Mouse (Mus musculus) neural tube, embryonic 12.5 days (tissue): ENCODE data around the gene Ints12. TPM values are rescaled to one million over a fixed set of nuclear protein-coding genes. Genes with fewer than 3 reads are reported as not detected.

Experiments used
- ATAC-seq: fragments of 200-750 bp; cut with Nextera tagmentation; 2 replicates; pipeline ENCODE4 v1.8.0; 2017; ENCODE audit warnings: low read depth, mild to moderate bottlenecking, moderate TSS enrichment, moderate library complexity; ENCODE audit not compliant: low FRiP score
- H3K27ac ChIP-seq: fragments of 300-500 bp; sonication (generic); 2 replicates; pipeline ENCODE4 v1.5.1; 2016
- H3K27me3 ChIP-seq: fragments of 300-500 bp; sonication (generic); replicated peaks from 2 replicates; pipeline ENCODE4 v1.6.1; 2016; ENCODE audit warnings: mild to moderate bottlenecking
- H3K36me3 ChIP-seq: fragments of 300-500 bp; sonication (generic); 2 replicates; pipeline ENCODE4 v1.6.1; 2016; ENCODE audit warnings: mild to moderate bottlenecking
- H3K4me1 ChIP-seq: fragments of 300-500 bp; sonication (generic); 2 replicates; pipeline ENCODE4 v1.6.1; 2016
- H3K4me2 ChIP-seq: fragments of 300-500 bp; sonication (generic); replicated peaks from 2 replicates; pipeline ENCODE4 v1.6.1; 2016; ENCODE audit warnings: mild to moderate bottlenecking
- H3K4me3 ChIP-seq: fragments of 300-500 bp; sonication (generic); 2 replicates; pipeline ENCODE4 v1.5.1; 2016
- H3K9ac ChIP-seq: fragments of 300-500 bp; sonication (generic); 2 replicates; pipeline ENCODE4 v1.6.1; 2016; ENCODE audit warnings: mild to moderate bottlenecking
- H3K9me3 ChIP-seq: fragments of 300-500 bp; sonication (generic); 2 replicates; pipeline ENCODE4 v1.6.1; 2016; ENCODE audit warnings: mild to moderate bottlenecking
- WGBS: fragments of 180-500 bp; shearing (Covaris S2); methylation state at CpG from one replicate; pipeline ENCODE4 v1.1.7; 2016; 5-methylcytosine and 5-hydroxymethylcytosine counted together
- polyA plus RNA-seq: library from polyadenylated mRNA; unstranded; fragments of >200 nt; fragmentation: Nextera tagmentation; extraction: Ambion mirVana; gene quantifications from 2 replicates; pipeline ENCODE4 v1.2.1, GENCODE M21; 2016

The Ints12 gene
- polyA plus RNA-seq, 1 experiment from 2014 or later, result 23.5 TPM

GRCm38 (mm10) chr3:133098909-133099308 is 7.3 kb downstream of the Ints12 start:
- Histone ChIP-seq H3K36me3 (peaks cover 34% of the 10 kb centered on the region), H3K4me3 (no peak overlapping the region)
- no peak for ATAC-seq

GRCm38 (mm10) chr3:133103768-133104167 is 12.1 kb downstream of the Ints12 start:
- no peaks in the 10 kb centered on the region for H3K9me3 ChIP-seq
- H3K9ac ChIP-seq, result no peak overlapping the region
- H3K4me1 ChIP-seq, result no peaks in the 10 kb centered on the region
- H3K27ac ChIP-seq, result no peak overlapping the region
- no peaks in the 10 kb centered on the region for H3K27me3 ChIP-seq
- WGBS, result 92% methylated on average over 3 of the region's 3 CpGs
- no peak for ATAC-seq
- no peak overlapping the region for H3K4me2 ChIP-seq
- peaks cover 55% of the 10 kb centered on the region for H3K36me3 ChIP-seq
- H3K4me3 ChIP-seq, result no peak overlapping the region

More at GRCm38 (mm10) chr3:133098909-133099308, 7.3 kb downstream of the Ints12 start:
- H3K4me1 ChIP-seq, result 0 out of 2 replicates have a peak, but pooled peaks cover 5% of the 10 kb centered on the region
- 93% methylated on average over 2 of the region's 2 CpGs for WGBS
- H3K27me3 ChIP-seq, result no peaks in the 10 kb centered on the region
- no peak overlapping the region for H3K27ac ChIP-seq
- no peak overlapping the region for H3K4me2 ChIP-seq
- no peak overlapping the region for H3K9ac ChIP-seq
- no peaks in the 10 kb centered on the region for H3K9me3 ChIP-seq

GRCm38 (mm10) chr3:133104436-133104835 is 12.8 kb downstream of the Ints12 start:
- Histone ChIP-seq H3K4me3 (no peak overlapping the region), H3K9me3 (no peaks in the 10 kb centered on the region), H3K4me1 (no peaks in the 10 kb centered on the region), H3K27me3 (no peaks in the 10 kb centered on the region), H3K36me3 (peaks cover 55% of the 10 kb centered on the region), H3K4me2 (no peak overlapping the region), H3K9ac (no peak overlapping the region), H3K27ac (no peak overlapping the region)
- ATAC-seq, result no peak
- 92% methylated on average over 3 of the region's 3 CpGs for WGBS

- H3K9me3 ChIP-seq, result no peaks in the 10 kb centered on the region
- H3K4me2 ChIP-seq, result no peak overlapping the region
- H3K4me3 ChIP-seq, result no peak overlapping the region
- H3K9ac ChIP-seq, result no peak overlapping the region
- no peak overlapping the region for H3K27ac ChIP-seq
- 95% methylated on average over 4 of the region's 4 CpGs for WGBS
- no peaks in the 10 kb centered on the region for H3K27me3 ChIP-seq
- ATAC-seq, result no peak
- H3K4me1 ChIP-seq, result no peaks in the 10 kb centered on the region
- H3K36me3 ChIP-seq, result peaks cover 45% of the 10 kb centered on the region
These were observed 17.1 kb downstream of the Ints12 start for GRCm38 (mm10) chr3:133108731-133109130.

- no peak for ATAC-seq
These were observed 18.2 kb downstream of the Ints12 start for GRCm38 (mm10) chr3:133109844-133110243.

GRCm38 (mm10) chr3:133111741-133112140 is 20.1 kb downstream of the Ints12 start:
- 40% methylated on average over 2 of the region's 2 CpGs for WGBS
- ATAC-seq, result no peak

More at GRCm38 (mm10) chr3:133109844-133110243, 18.2 kb downstream of the Ints12 start:
- no peaks in the 10 kb centered on the region for H3K4me1 ChIP-seq
- no peak overlapping the region for H3K9ac ChIP-seq
- no peak overlapping the region for H3K4me2 ChIP-seq
- 92% methylated on average over 4 of the region's 4 CpGs for WGBS
- no peak overlapping the region for H3K27ac ChIP-seq
- H3K36me3 ChIP-seq, result peaks cover 37% of the 10 kb centered on the region
- H3K27me3 ChIP-seq, result no peaks in the 10 kb centered on the region
- H3K9me3 ChIP-seq, result no peaks in the 10 kb centered on the region
- H3K4me3 ChIP-seq, result no peak overlapping the region

GRCm38 (mm10) chr3:133113281-133113680 is 21.6 kb downstream of the Ints12 start:
- Histone ChIP-seq H3K27me3 (no peaks in the 10 kb centered on the region), H3K4me1 (no peaks in the 10 kb centered on the region), H3K4me3 (no peak overlapping the region), H3K4me2 (no peak overlapping the region), H3K27ac (no peak overlapping the region), H3K36me3 (peaks cover 16% of the 10 kb centered on the region), H3K9ac (no peak overlapping the region), H3K9me3 (no peaks in the 10 kb centered on the region)
- 52% methylated on average over 1 of the region's 1 CpGs for WGBS
- ATAC-seq, result no peak

More at GRCm38 (mm10) chr3:133111741-133112140, 20.1 kb downstream of the Ints12 start:
- Histone ChIP-seq H3K27ac (no peak overlapping the region), H3K4me3 (no peak overlapping the region), H3K9me3 (no peaks in the 10 kb centered on the region), H3K27me3 (no peaks in the 10 kb centered on the region), H3K36me3 (peaks cover 27% of the 10 kb centered on the region), H3K9ac (no peak overlapping the region), H3K4me2 (no peak overlapping the region), H3K4me1 (no peaks in the 10 kb centered on the region)

- H3K9me3 ChIP-seq, result no peaks in the 10 kb centered on the region
- H3K4me2 ChIP-seq, result no peak overlapping the region
- no peak overlapping the region for H3K4me3 ChIP-seq
- H3K9ac ChIP-seq, result no peak overlapping the region
- no peak for ATAC-seq
- 94% methylated on average over 5 of the region's 5 CpGs for WGBS
- no peaks in the 10 kb centered on the region for H3K36me3 ChIP-seq
- H3K27me3 ChIP-seq, result no peaks in the 10 kb centered on the region
- H3K27ac ChIP-seq, result no peak overlapping the region
- no peaks in the 10 kb centered on the region for H3K4me1 ChIP-seq
These were observed 39.7 kb downstream of the Ints12 start for GRCm38 (mm10) chr3:133131372-133131771.

- H3K4me2 ChIP-seq, result no peak overlapping the region
- 75% methylated on average over 8 of the region's 8 CpGs for WGBS
- H3K4me1 ChIP-seq, result no peaks in the 10 kb centered on the region
- H3K9me3 ChIP-seq, result no peaks in the 10 kb centered on the region
- no peak overlapping the region for H3K9ac ChIP-seq
- H3K4me3 ChIP-seq, result no peak overlapping the region
- no peak for ATAC-seq
- no peaks in the 10 kb centered on the region for H3K27me3 ChIP-seq
- no peaks in the 10 kb centered on the region for H3K36me3 ChIP-seq
- H3K27ac ChIP-seq, result no peak overlapping the region
These were observed 41.0 kb downstream of the Ints12 start for GRCm38 (mm10) chr3:133132611-133133010.

GRCm38 (mm10) chr3:133141877-133142276 is 50.2 kb downstream of the Ints12 start:
- Histone ChIP-seq H3K4me3 (no peak overlapping the region), H3K4me2 (no peak overlapping the region), H3K9me3 (no peaks in the 10 kb centered on the region), H3K9ac (no peak overlapping the region), H3K27me3 (no peaks in the 10 kb centered on the region), H3K36me3 (no peaks in the 10 kb centered on the region), H3K27ac (no peak overlapping the region), H3K4me1 (no peaks in the 10 kb centered on the region)
- 90% methylated on average over 6 of the region's 6 CpGs for WGBS
- no peak for ATAC-seq

GRCm38 (mm10) chr3:133144511-133145147 is 53.0 kb downstream of the Ints12 start:
- H3K9me3 ChIP-seq, result no peaks in the 10 kb centered on the region
- no peak overlapping the region for H3K9ac ChIP-seq
- no peaks in the 10 kb centered on the region for H3K27me3 ChIP-seq
- no peak overlapping the region for H3K4me2 ChIP-seq
- 0 out of 2 replicates have a peak, but pooled peaks have one; percentile 29 for ATAC-seq
- no peaks in the 10 kb centered on the region for H3K4me1 ChIP-seq
- H3K4me3 ChIP-seq, result no peak overlapping the region
- no peaks in the 10 kb centered on the region for H3K36me3 ChIP-seq
- WGBS, result 79% methylated on average over 6 of the region's 6 CpGs
- H3K27ac ChIP-seq, result no peak overlapping the region

GRCm38 (mm10) chr3:133151629-133152028 is 60.0 kb downstream of the Ints12 start:
- no peaks in the 10 kb centered on the region for H3K9me3 ChIP-seq
- H3K4me2 ChIP-seq, result no peak overlapping the region
- no peak for ATAC-seq
- H3K27ac ChIP-seq, result no peak overlapping the region
- 89% methylated on average over 6 of the region's 6 CpGs for WGBS
- H3K36me3 ChIP-seq, result no peaks in the 10 kb centered on the region
- H3K4me3 ChIP-seq, result no peak overlapping the region
- H3K4me1 ChIP-seq, result no peaks in the 10 kb centered on the region
- H3K9ac ChIP-seq, result no peak overlapping the region
- H3K27me3 ChIP-seq, result no peaks in the 10 kb centered on the region

GRCm38 (mm10) chr3:133152831-133153230 is 61.2 kb downstream of the Ints12 start:
- H3K9ac ChIP-seq, result no peak overlapping the region
- no peak overlapping the region for H3K27ac ChIP-seq
- H3K9me3 ChIP-seq, result no peaks in the 10 kb centered on the region
- ATAC-seq, result no peak
- H3K27me3 ChIP-seq, result no peaks in the 10 kb centered on the region
- no peak overlapping the region for H3K4me2 ChIP-seq
- H3K4me1 ChIP-seq, result no peaks in the 10 kb centered on the region
- no peak overlapping the region for H3K4me3 ChIP-seq
- no peaks in the 10 kb centered on the region for H3K36me3 ChIP-seq
- 71% methylated on average over 1 of the region's 1 CpGs for WGBS
